ENCODE assay signal across 8 mouse cellular contexts in genomic region chr7:126696303-126696702, GRCm38 (mm10). TPM values are rescaled to one million over a fixed set of nuclear protein-coding genes. Genes with fewer than 3 reads are reported as not detected.
DNase-seq lines count a peak whose midpoint lies in the region; ATAC-seq lines count a peak whose summit lies in the region.

No protein-coding gene starts in this region.

- H3K27ac ChIP-seq in kidney, embryonic 15.5 days = peak overlapping the region; percentile 98
- no peak overlapping the region for H3K27ac ChIP-seq in hindbrain, embryonic 14.5 days
- H3K27ac ChIP-seq in midbrain, embryonic 15.5 days = peak overlapping the region; percentile 78

- DNase-seq in kidney, adult 8-10 months = no peak
- DNase-seq in c-Kit-negative CD71-positive TER-119-positive erythroid progenitor cells, embryonic 14.5 days (ENCODE audit: low read depth, low spot score) = peak; percentile 17
- no peak for DNase-seq in hindbrain, embryonic 14.5 days (ENCODE audit: low spot score)
- DNase-seq in urinary bladder, postnatal 36 days (ENCODE audit: low spot score in 2 of 2) = no peak
- no peak for DNase-seq in spleen, adult 12 weeks (ENCODE audit: low spot score)
- DNase-seq in frontal cortex, postnatal 10 days (ENCODE audit: low spot score in 2 of 2) = no peak

- peak overlapping the region; percentile 90 for H3K4me2 ChIP-seq in kidney, embryonic 15.5 days
- H3K4me2 ChIP-seq in hindbrain, embryonic 14.5 days (replicated peaks) = peak overlapping the region; percentile 63
- H3K4me2 ChIP-seq in midbrain, embryonic 15.5 days = peak overlapping the region; percentile 89

- WGBS in kidney, embryonic 15.5 days = 3% methylated on average over 17 of the region's 17 CpGs
- WGBS in hindbrain, embryonic 14.5 days = 3% methylated on average over 17 of the region's 17 CpGs
- 2% methylated on average over 17 of the region's 17 CpGs for WGBS in midbrain, embryonic 15.5 days

- no peak; the same call in 1 of the 2 replicates for ATAC-seq in kidney, embryonic 15.5 days (replicated peaks; ENCODE audit: low FRiP score)
- ATAC-seq in hindbrain, embryonic 14.5 days (ENCODE audit: low FRiP score) = no peak
- no peak for ATAC-seq in midbrain, embryonic 15.5 days (replicated peaks)

- peaks cover 31% of the 10 kb centered on the region for H3K4me1 ChIP-seq in kidney, embryonic 15.5 days
- H3K4me1 ChIP-seq in hindbrain, embryonic 14.5 days (replicated peaks; ENCODE audit: control insufficient read depth, insufficient read depth, low read length) = peaks cover 21% of the 10 kb centered on the region
- peaks cover 46% of the 10 kb centered on the region for H3K4me1 ChIP-seq in midbrain, embryonic 15.5 days

- no peaks in the 10 kb centered on the region for H3K27me3 ChIP-seq in kidney, embryonic 15.5 days
- H3K27me3 ChIP-seq in hindbrain, embryonic 14.5 days (ENCODE audit: control insufficient read depth, insufficient read depth, low read length) = no peaks in the 10 kb centered on the region
- no peaks in the 10 kb centered on the region for H3K27me3 ChIP-seq in midbrain, embryonic 15.5 days (replicated peaks)

- peak overlapping the region; percentile 93 for H3K4me3 ChIP-seq in kidney, embryonic 15.5 days (replicated peaks)
- peak overlapping the region; percentile 67 for H3K4me3 ChIP-seq in hindbrain, embryonic 14.5 days (replicated peaks; ENCODE audit: low read length)
- peak overlapping the region; percentile 81 for H3K4me3 ChIP-seq in midbrain, embryonic 15.5 days

- peak overlapping the region; percentile 76 for H3K9ac ChIP-seq in kidney, embryonic 15.5 days
- peak overlapping the region; percentile 74 for H3K9ac ChIP-seq in hindbrain, embryonic 14.5 days
- H3K9ac ChIP-seq in midbrain, embryonic 15.5 days = peak overlapping the region; percentile 69

- no peaks in the 10 kb centered on the region for H3K9me3 ChIP-seq in kidney, embryonic 15.5 days (replicated peaks)
- no peaks in the 10 kb centered on the region for H3K9me3 ChIP-seq in hindbrain, embryonic 14.5 days (ENCODE audit: control insufficient read depth, low read length)
- no peaks in the 10 kb centered on the region for H3K9me3 ChIP-seq in midbrain, embryonic 15.5 days

- peaks cover 31% of the 10 kb centered on the region for H3K36me3 ChIP-seq in kidney, embryonic 15.5 days
- H3K36me3 ChIP-seq in hindbrain, embryonic 14.5 days (replicated peaks; ENCODE audit: control insufficient read depth, insufficient read depth) = peaks cover 46% of the 10 kb centered on the region
- peaks cover 13% of the 10 kb centered on the region for H3K36me3 ChIP-seq in midbrain, embryonic 15.5 days (replicated peaks)

RNA-seq across cellular contexts. Expression of gene Slx1b, which starts 0.7 kb away (rescaled TPM):
- polyA plus RNA-seq in kidney, embryonic 15.5 days (2015; fragmentation: Nextera tagmentation; extraction: Ambion mirVana) = 12.9 and 13.1 TPM in 2 replicates
- 10.7 and 10.9 TPM in 2 replicates for polyA plus RNA-seq in hindbrain, embryonic 14.5 days (2014; fragmentation: Nextera tagmentation; extraction: Ambion mirVana)
- polyA plus RNA-seq in midbrain, embryonic 15.5 days (2015; fragmentation: Nextera tagmentation; extraction: Ambion mirVana) = 18.3 and 20.9 TPM in 2 replicates

RNA-seq across cellular contexts. Expression of gene Bola2, which starts 1.1 kb away (rescaled TPM):
- polyA plus RNA-seq in kidney, embryonic 15.5 days (2015; fragmentation: Nextera tagmentation; extraction: Ambion mirVana) = 144 and 146 TPM in 2 replicates
- 124 and 159 TPM in 2 replicates for polyA plus RNA-seq in hindbrain, embryonic 14.5 days (2014; fragmentation: Nextera tagmentation; extraction: Ambion mirVana)
- 116 and 126 TPM in 2 replicates for polyA plus RNA-seq in midbrain, embryonic 15.5 days (2015; fragmentation: Nextera tagmentation; extraction: Ambion mirVana)

RNA-seq across cellular contexts. Expression of gene Coro1a, which starts 11.3 kb away (rescaled TPM):
- 17.9 and 24.3 TPM in 2 replicates for polyA plus RNA-seq in kidney, embryonic 15.5 days (2015; fragmentation: Nextera tagmentation; extraction: Ambion mirVana)
- polyA plus RNA-seq in hindbrain, embryonic 14.5 days (2014; fragmentation: Nextera tagmentation; extraction: Ambion mirVana) = 82.2 and 99.7 TPM in 2 replicates
- polyA plus RNA-seq in midbrain, embryonic 15.5 days (2015; fragmentation: Nextera tagmentation; extraction: Ambion mirVana) = 119 and 127 TPM in 2 replicates

RNA-seq across cellular contexts. Expression of gene Sult1a1, which starts 20.1 kb away (rescaled TPM):
- polyA plus RNA-seq in kidney, embryonic 15.5 days (2015; fragmentation: Nextera tagmentation; extraction: Ambion mirVana) = 6.2 and 8.3 TPM in 2 replicates
- 2.5 and 5.3 TPM in 2 replicates for polyA plus RNA-seq in hindbrain, embryonic 14.5 days (2014; fragmentation: Nextera tagmentation; extraction: Ambion mirVana)
- 8.3 and 8.9 TPM in 2 replicates for polyA plus RNA-seq in midbrain, embryonic 15.5 days (2015; fragmentation: Nextera tagmentation; extraction: Ambion mirVana)

RNA-seq across cellular contexts. Expression of gene Sgf29, which starts 47.2 kb away (rescaled TPM):
- 48.2 and 55.0 TPM in 2 replicates for polyA plus RNA-seq in kidney, embryonic 15.5 days (2015; fragmentation: Nextera tagmentation; extraction: Ambion mirVana)
- 58.0 and 61.1 TPM in 2 replicates for polyA plus RNA-seq in hindbrain, embryonic 14.5 days (2014; fragmentation: Nextera tagmentation; extraction: Ambion mirVana)
- 62.3 and 72.4 TPM in 2 replicates for polyA plus RNA-seq in midbrain, embryonic 15.5 days (2015; fragmentation: Nextera tagmentation; extraction: Ambion mirVana)
